Mouse (Mus musculus) mesoderm, embryonic 11.5 days (tissue): ENCODE results near the gene Lst1.
"Not testable (repeated sequence)": the region's sequence is repeated elsewhere in the genome, so short reads cannot be mapped to it uniquely, and the experiment has no call there.

Source experiments
- DNase-seq: peaks from one replicate; pipeline ENCODE4 v3.0.0-alpha.2; 2012; ENCODE audit warnings: low read depth, low spot score

The Lst1 gene

GRCm38 (mm10) chr17:35187959-35188610 lies at the start of gene Lst1:
Lst1 (minus strand) TSS chr17:35188439.
- no peak for DNase-seq

- no peak for DNase-seq
These were observed 49.3 kb upstream of the Lst1 start for GRCm38 (mm10) chr17:35237504-35237903.

- DNase-seq, result no peak
These were observed 48.8 kb upstream of the Lst1 start for GRCm38 (mm10) chr17:35236996-35237395.

- peak; percentile 95 for DNase-seq
These were observed 48.1 kb upstream of the Lst1 start for GRCm38 (mm10) chr17:35236390-35236746.

GRCm38 (mm10) chr17:35235614-35236389 lies 47.6 kb upstream of the Lst1 start, which contains the start of gene Nfkbil1:
Nfkbil1 (minus strand) TSS chr17:35235792.
- peak; percentile 94 for DNase-seq

- peak; percentile 52 for DNase-seq
These were observed 46.7 kb upstream of the Lst1 start for GRCm38 (mm10) chr17:35234903-35235302.

- DNase-seq, result not testable (repeated sequence)
These were observed 45.9 kb upstream of the Lst1 start for GRCm38 (mm10) chr17:35234090-35234489.

GRCm38 (mm10) chr17:35233114-35233980 lies 45.1 kb upstream of the Lst1 start, which contains the start of gene Atp6v1g2:
Atp6v1g2 (plus strand) TSS chr17:35233660.
- DNase-seq, result no peak

- no peak for DNase-seq
These were observed 44.4 kb upstream of the Lst1 start for GRCm38 (mm10) chr17:35232659-35233058.

- DNase-seq, result peak; percentile 89
These were observed 43.8 kb upstream of the Lst1 start for GRCm38 (mm10) chr17:35232043-35232442.

- no peak for DNase-seq
These were observed 42.8 kb upstream of the Lst1 start for GRCm38 (mm10) chr17:35231022-35231421.

GRCm38 (mm10) chr17:35226561-35227046 lies 38.4 kb upstream of the Lst1 start:
- no peak for DNase-seq

GRCm38 (mm10) chr17:35225456-35225855 lies 37.2 kb upstream of the Lst1 start:
- DNase-seq, result no peak

- DNase-seq, result no peak
These were observed 36.4 kb upstream of the Lst1 start for GRCm38 (mm10) chr17:35224641-35225040.

- no peak for DNase-seq
These were observed 34.1 kb upstream of the Lst1 start for GRCm38 (mm10) chr17:35222299-35222698.

- no peak for DNase-seq
These were observed 32.1 kb upstream of the Lst1 start, which contains the start of gene Gm16181 for GRCm38 (mm10) chr17:35220156-35220952. Gm16181 (plus strand) TSS chr17:35220834.

GRCm38 (mm10) chr17:35219601-35220041 lies 31.4 kb upstream of the Lst1 start:
- no peak for DNase-seq

- DNase-seq, result no peak
These were observed 30.4 kb upstream of the Lst1 start for GRCm38 (mm10) chr17:35218516-35219193.

GRCm38 (mm10) chr17:35213071-35213470 lies 24.8 kb upstream of the Lst1 start:
- DNase-seq, result no peak

GRCm38 (mm10) chr17:35210593-35210992 lies 22.4 kb upstream of the Lst1 start:
- no peak for DNase-seq
